Mouse (Mus musculus) neural tube, embryonic 13.5 days (tissue): ENCODE data around the gene Cacnb4. TPM values are rescaled to one million over a fixed set of nuclear protein-coding genes. Genes with fewer than 3 reads are reported as not detected.

Experiments used
- ATAC-seq: fragments of 200-750 bp; cut with Nextera tagmentation; 2 replicates; pipeline ENCODE4 v1.8.0; 2017; ENCODE audit warnings: low read depth, mild to moderate bottlenecking, moderate TSS enrichment, moderate library complexity
- H3K27ac ChIP-seq: fragments of 300-500 bp; sonication (generic); replicated peaks from 2 replicates; pipeline ENCODE4 v1.5.1; 2015; ENCODE audit warnings: moderate library complexity, mild to moderate bottlenecking, inconsistent platforms
- H3K27me3 ChIP-seq: fragments of 300-500 bp; sonication (generic); 2 replicates; pipeline ENCODE4 v1.6.1; 2015; ENCODE audit warnings: mild to moderate bottlenecking, inconsistent platforms
- H3K36me3 ChIP-seq: fragments of 300-500 bp; sonication (generic); 2 replicates; pipeline ENCODE4 v1.6.1; 2015; ENCODE audit warnings: mild to moderate bottlenecking, inconsistent platforms
- H3K4me1 ChIP-seq: fragments of 300-500 bp; sonication (generic); replicated peaks from 2 replicates; pipeline ENCODE4 v1.6.1; 2015; ENCODE audit warnings: inconsistent platforms
- H3K4me2 ChIP-seq: fragments of 300-500 bp; sonication (generic); 2 replicates; pipeline ENCODE4 v1.6.1; 2015; ENCODE audit warnings: inconsistent platforms, mild to moderate bottlenecking, moderate library complexity
- H3K4me3 ChIP-seq: fragments of 300-500 bp; sonication (generic); 2 replicates; pipeline ENCODE4 v1.5.1; 2015; ENCODE audit warnings: mild to moderate bottlenecking, inconsistent platforms
- H3K9ac ChIP-seq: fragments of 300-500 bp; sonication (generic); 2 replicates; pipeline ENCODE4 v1.6.1; 2015; ENCODE audit warnings: moderate library complexity, mild to moderate bottlenecking, inconsistent platforms
- H3K9me3 ChIP-seq: fragments of 300-500 bp; sonication (generic); 2 replicates; pipeline ENCODE4 v1.6.1; 2016; ENCODE audit warnings: inconsistent platforms
- WGBS: fragments of 180-500 bp; shearing (Covaris S2); methylation state at CpG from one replicate; pipeline ENCODE4 v1.1.7; 2015; 5-methylcytosine and 5-hydroxymethylcytosine counted together
- polyA plus RNA-seq: library from polyadenylated mRNA; unstranded; fragments of >200 nt; fragmentation: Nextera tagmentation; extraction: Ambion mirVana; gene quantifications from 2 replicates; pipeline ENCODE4 v1.2.1, GENCODE M21; 2015

Gene Cacnb4
- polyA plus RNA-seq, 1 experiment from 2014 or later, result 12.7 TPM

- no peaks in the 10 kb centered on the region for H3K27me3 ChIP-seq
- H3K9ac ChIP-seq, result no peak overlapping the region
- H3K36me3 ChIP-seq, result peaks cover 17% of the 10 kb centered on the region
- peaks cover 10% of the 10 kb centered on the region for H3K9me3 ChIP-seq
- H3K27ac ChIP-seq, result no peak overlapping the region
- ATAC-seq, result no peak
- peaks cover 41% of the 10 kb centered on the region for H3K4me1 ChIP-seq
- 89% methylated on average over 7 of the region's 7 CpGs for WGBS
- no peak overlapping the region for H3K4me3 ChIP-seq
- H3K4me2 ChIP-seq, result no peak overlapping the region
Observed at GRCm38 (mm10) chr2:52420001-52420710, 256.5 kb downstream of the Cacnb4 start.

GRCm38 (mm10) chr2:52419295-52419694 lies 257.3 kb downstream of the Cacnb4 start:
- Histone ChIP-seq H3K27ac (no peak overlapping the region), H3K4me1 (peaks cover 41% of the 10 kb centered on the region), H3K9ac (no peak overlapping the region), H3K9me3 (peaks cover 10% of the 10 kb centered on the region), H3K36me3 (peaks cover 21% of the 10 kb centered on the region), H3K4me3 (no peak overlapping the region), H3K4me2 (no peak overlapping the region), H3K27me3 (no peaks in the 10 kb centered on the region)
- ATAC-seq, result no peak
- WGBS, result 92% methylated on average over 6 of the region's 6 CpGs

- WGBS, result 95% methylated on average over 5 of the region's 5 CpGs
- H3K4me3 ChIP-seq, result no peak overlapping the region
- H3K27me3 ChIP-seq, result no peaks in the 10 kb centered on the region
- no peak overlapping the region for H3K27ac ChIP-seq
- H3K4me1 ChIP-seq, result no peaks in the 10 kb centered on the region
- ATAC-seq, result no peak
- peaks cover 80% of the 10 kb centered on the region for H3K36me3 ChIP-seq
- H3K9me3 ChIP-seq, result peaks cover 49% of the 10 kb centered on the region
- H3K4me2 ChIP-seq, result no peak overlapping the region
- H3K9ac ChIP-seq, result no peak overlapping the region
Observed at GRCm38 (mm10) chr2:52412524-52413037, 264.1 kb downstream of the Cacnb4 start.

- H3K4me2 ChIP-seq, result no peak overlapping the region
Observed at GRCm38 (mm10) chr2:52406480-52406879, 270.2 kb downstream of the Cacnb4 start.

GRCm38 (mm10) chr2:52405238-52405637 lies 271.4 kb downstream of the Cacnb4 start:
- Histone ChIP-seq H3K27ac (no peak overlapping the region), H3K4me3 (no peak overlapping the region), H3K36me3 (peaks cover 68% of the 10 kb centered on the region), H3K27me3 (no peaks in the 10 kb centered on the region), H3K4me2 (no peak overlapping the region), H3K9me3 (peaks cover 14% of the 10 kb centered on the region), H3K9ac (no peak overlapping the region), H3K4me1 (no peaks in the 10 kb centered on the region)
- 98% methylated on average over 5 of the region's 5 CpGs for WGBS
- no peak for ATAC-seq

More at GRCm38 (mm10) chr2:52406480-52406879, 270.2 kb downstream of the Cacnb4 start:
- WGBS, result 91% methylated on average over 1 of the region's 1 CpGs
- Histone ChIP-seq H3K36me3 (peaks cover 75% of the 10 kb centered on the region), H3K4me1 (no peaks in the 10 kb centered on the region), H3K27me3 (no peaks in the 10 kb centered on the region), H3K9ac (no peak overlapping the region), H3K27ac (no peak overlapping the region), H3K9me3 (peaks cover 26% of the 10 kb centered on the region), H3K4me3 (no peak overlapping the region)
- ATAC-seq, result no peak

GRCm38 (mm10) chr2:52394529-52394928 lies 282.1 kb downstream of the Cacnb4 start:
- no peaks in the 10 kb centered on the region for H3K9me3 ChIP-seq
- H3K27ac ChIP-seq, result no peak overlapping the region
- no peak overlapping the region for H3K9ac ChIP-seq
- peaks cover 5% of the 10 kb centered on the region; the same call in 1 of the 2 replicates for H3K36me3 ChIP-seq
- ATAC-seq, result no peak
- no peak overlapping the region for H3K4me2 ChIP-seq
- H3K27me3 ChIP-seq, result no peaks in the 10 kb centered on the region
- H3K4me3 ChIP-seq, result no peak overlapping the region
- H3K4me1 ChIP-seq, result no peaks in the 10 kb centered on the region
- WGBS, result 91% methylated on average over 5 of the region's 5 CpGs

- 85% methylated on average over 2 of the region's 2 CpGs for WGBS
- Histone ChIP-seq H3K27ac (no peak overlapping the region), H3K9me3 (no peaks in the 10 kb centered on the region)
Observed at GRCm38 (mm10) chr2:52390415-52390975, 286.1 kb downstream of the Cacnb4 start.

GRCm38 (mm10) chr2:52389975-52390374 lies 286.7 kb downstream of the Cacnb4 start:
- Histone ChIP-seq H3K9ac (no peak overlapping the region), H3K27me3 (no peaks in the 10 kb centered on the region), H3K4me1 (no peaks in the 10 kb centered on the region), H3K4me2 (no peak overlapping the region), H3K9me3 (no peaks in the 10 kb centered on the region), H3K27ac (no peak overlapping the region), H3K36me3 (no peaks in the 10 kb centered on the region), H3K4me3 (no peak overlapping the region)
- 81% methylated on average over 3 of the region's 3 CpGs for WGBS
- no peak for ATAC-seq

More at GRCm38 (mm10) chr2:52390415-52390975, 286.1 kb downstream of the Cacnb4 start:
- H3K9ac ChIP-seq, result no peak overlapping the region
- H3K36me3 ChIP-seq, result no peaks in the 10 kb centered on the region
- H3K4me3 ChIP-seq, result no peak overlapping the region
- no peak overlapping the region for H3K4me2 ChIP-seq
- H3K27me3 ChIP-seq, result no peaks in the 10 kb centered on the region
- no peak for ATAC-seq
- no peaks in the 10 kb centered on the region for H3K4me1 ChIP-seq

GRCm38 (mm10) chr2:52386451-52386850 lies 290.2 kb downstream of the Cacnb4 start:
- Histone ChIP-seq H3K36me3 (no peaks in the 10 kb centered on the region), H3K9me3 (no peaks in the 10 kb centered on the region), H3K4me3 (no peak overlapping the region), H3K27me3 (no peaks in the 10 kb centered on the region), H3K27ac (no peak overlapping the region), H3K4me2 (no peak overlapping the region), H3K4me1 (no peaks in the 10 kb centered on the region), H3K9ac (no peak overlapping the region)
- no peak for ATAC-seq
- WGBS, result 87% methylated on average over 6 of the region's 6 CpGs

GRCm38 (mm10) chr2:52386037-52386436 lies 290.6 kb downstream of the Cacnb4 start:
- no peak overlapping the region for H3K27ac ChIP-seq
- no peaks in the 10 kb centered on the region for H3K36me3 ChIP-seq
- H3K9ac ChIP-seq, result no peak overlapping the region
- no peak overlapping the region for H3K4me2 ChIP-seq
- no peaks in the 10 kb centered on the region for H3K27me3 ChIP-seq
- no peaks in the 10 kb centered on the region for H3K9me3 ChIP-seq
- ATAC-seq, result no peak
- no peak overlapping the region for H3K4me3 ChIP-seq
- H3K4me1 ChIP-seq, result no peaks in the 10 kb centered on the region
- WGBS, result 67% methylated on average over 7 of the region's 7 CpGs

GRCm38 (mm10) chr2:52378848-52379261 lies 297.8 kb downstream of the Cacnb4 start:
- WGBS, result 75% methylated on average over 10 of the region's 10 CpGs
- no peaks in the 10 kb centered on the region for H3K27me3 ChIP-seq
- no peak for ATAC-seq

GRCm38 (mm10) chr2:52378448-52378804 lies 298.2 kb downstream of the Cacnb4 start, which contains the start of gene Neb:
Gene Neb, minus strand, starts transcription at chr2:52378474.
- whole genome bisulfite sequencing, result 61% methylated on average over 7 of the region's 7 CpGs

More at GRCm38 (mm10) chr2:52378848-52379261, 297.8 kb downstream of the Cacnb4 start:
- Histone ChIP-seq H3K4me1 (no peaks in the 10 kb centered on the region), H3K4me3 (no peak overlapping the region), H3K4me2 (no peak overlapping the region), H3K9ac (no peak overlapping the region), H3K9me3 (no peaks in the 10 kb centered on the region), H3K27ac (no peak overlapping the region), H3K36me3 (no peaks in the 10 kb centered on the region)

More at GRCm38 (mm10) chr2:52378448-52378804, 298.2 kb downstream of the Cacnb4 start, which contains the start of gene Neb:
- Histone ChIP-seq H3K27me3 (no peaks in the 10 kb centered on the region), H3K4me3 (no peak within 1 kb of the TSS), H3K9me3 (no peaks in the 10 kb centered on the region), H3K4me1 (no peaks in the 10 kb centered on the region), H3K4me2 (no peak within 1 kb of the TSS), H3K36me3 (no peaks in the 10 kb centered on the region), H3K9ac (no peak within 1 kb of the TSS), H3K27ac (no peak within 1 kb of the TSS)
- no peak for ATAC-seq
